Mouse (Mus musculus): ENCODE results near the gene S100a9.

DNA sequence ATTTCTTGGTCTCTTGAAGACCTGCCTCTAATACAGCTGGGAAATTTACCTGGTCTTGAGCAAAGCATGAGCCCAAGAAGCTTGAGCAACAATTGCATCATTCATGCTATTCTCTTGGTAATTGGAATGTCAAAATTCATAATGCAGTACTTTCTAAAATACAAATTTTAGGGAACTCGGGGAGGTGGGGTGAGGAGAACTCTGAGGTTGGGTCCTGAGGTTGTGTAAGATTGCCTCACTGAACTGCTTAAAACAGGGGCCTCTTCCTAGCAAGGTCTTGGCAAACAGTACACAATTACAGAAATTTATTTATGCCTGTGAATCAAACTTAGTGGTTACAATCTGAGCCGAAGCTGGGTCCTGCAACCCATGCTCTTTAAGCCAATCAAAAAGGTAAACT, 8.7 kb downstream of the S100a9 start:
- TF ChIP-seq CTCF (conservative IDR thresholded peaks at IDR 0.05; ENCODE audit: insufficient read depth, insufficient read length, low read depth, low read length) (no peak), POLR2A (IDR thresholded peaks at IDR 0.05; ENCODE audit: low read depth, low read length) (no peak)

All from kidney, adult 2 months (tissue).